Mouse (Mus musculus) thymus, postnatal 36 days (tissue): ENCODE data around the gene Sppl3.
A peak's percentile ranks its signal among the peaks of the same experiment; 100 is the strongest.
"Not testable (repeated sequence)": the region's sequence is repeated elsewhere in the genome, so short reads cannot be mapped to it uniquely, and the experiment has no call there.

Experiments
- DNase-seq, 2 experiments: peaks; one replicate each; pipeline ENCODE4 v3.0.0; 2022; ENCODE audit warnings: mixed read lengths in 2 of 2

The Sppl3 gene

GRCm38 (mm10) chr5:115076144-115076901, 65.4 kb downstream of the Sppl3 start:
- peak; percentile 68 to 73 for DNase-seq

GRCm38 (mm10) chr5:115081636-115082035, 70.7 kb downstream of the Sppl3 start:
- peak; percentile 37 to 59 for DNase-seq

DNA sequence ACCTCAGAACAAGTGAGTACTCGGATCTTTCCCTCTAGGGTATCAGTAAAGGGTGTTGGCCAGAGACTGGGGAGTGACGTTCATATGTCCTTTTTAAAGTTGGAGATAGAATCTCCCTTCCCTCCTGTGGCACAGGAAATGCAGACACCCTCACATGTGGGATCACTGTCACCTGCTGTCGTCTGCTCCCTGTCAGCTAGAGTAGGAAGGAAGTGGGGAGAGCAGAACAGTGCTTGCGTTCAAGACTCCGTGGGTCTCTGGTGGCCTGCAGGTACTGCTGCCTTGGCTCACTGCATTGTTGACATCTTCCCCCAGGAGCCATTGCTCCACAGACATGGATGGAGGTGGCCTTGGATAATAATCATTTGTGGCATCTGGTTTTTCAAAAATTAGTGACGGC, 72.6 kb downstream of the Sppl3 start:
- peak; percentile 38 to 65 for DNase-seq

DNA sequence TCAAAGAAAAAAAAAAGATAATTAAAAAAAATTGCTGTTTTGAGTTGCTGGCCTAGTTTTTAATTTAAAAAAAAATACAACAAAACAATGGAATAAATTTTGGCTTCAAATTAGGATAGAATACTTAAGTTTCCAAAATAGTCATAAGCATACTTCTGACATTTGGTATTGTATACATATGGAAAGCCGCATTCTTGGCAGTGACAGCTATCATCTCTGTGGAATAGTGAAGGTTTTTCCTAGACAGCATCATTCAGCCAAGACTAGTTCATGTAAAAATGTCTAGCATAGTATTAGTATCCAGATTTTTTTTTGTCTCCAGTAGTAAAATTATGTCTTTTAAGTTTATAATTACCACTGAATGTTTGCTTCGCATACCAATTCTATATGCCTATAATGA, 74.7 kb downstream of the Sppl3 start:
- no peak for DNase-seq

DNA sequence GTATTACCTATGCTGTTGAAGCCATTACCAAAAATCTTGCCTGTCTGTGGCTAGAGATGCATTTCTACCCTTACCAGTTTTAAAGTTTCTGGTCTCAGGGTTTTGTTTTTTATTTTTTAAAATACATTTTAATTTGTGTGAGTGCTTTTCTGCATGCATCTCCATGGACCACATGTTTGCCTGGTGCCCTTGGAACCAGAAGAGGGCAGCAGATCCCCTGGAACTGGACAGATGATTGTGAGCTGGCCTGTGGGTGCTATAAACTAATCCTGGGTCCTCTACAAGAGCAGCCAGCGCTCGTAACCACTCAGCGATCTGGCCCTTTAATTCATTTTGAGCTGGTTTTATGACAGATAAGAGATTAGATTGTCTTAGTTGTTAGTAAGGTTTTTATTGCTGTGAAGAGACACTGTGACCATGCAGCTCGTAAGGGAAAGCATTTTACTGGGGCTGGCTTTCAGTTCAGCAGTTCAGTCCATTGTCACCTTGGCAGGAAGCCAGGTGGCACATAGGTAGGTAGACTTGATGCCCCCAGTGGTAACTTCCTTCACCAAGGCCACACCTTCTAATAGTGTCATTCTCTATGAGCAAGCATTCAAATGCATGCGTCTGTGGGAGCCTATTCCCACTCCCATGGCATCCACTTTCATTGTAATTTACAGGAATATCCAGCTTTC, 78.8 kb downstream of the Sppl3 start:
- DNase-seq = no peak

DNA sequence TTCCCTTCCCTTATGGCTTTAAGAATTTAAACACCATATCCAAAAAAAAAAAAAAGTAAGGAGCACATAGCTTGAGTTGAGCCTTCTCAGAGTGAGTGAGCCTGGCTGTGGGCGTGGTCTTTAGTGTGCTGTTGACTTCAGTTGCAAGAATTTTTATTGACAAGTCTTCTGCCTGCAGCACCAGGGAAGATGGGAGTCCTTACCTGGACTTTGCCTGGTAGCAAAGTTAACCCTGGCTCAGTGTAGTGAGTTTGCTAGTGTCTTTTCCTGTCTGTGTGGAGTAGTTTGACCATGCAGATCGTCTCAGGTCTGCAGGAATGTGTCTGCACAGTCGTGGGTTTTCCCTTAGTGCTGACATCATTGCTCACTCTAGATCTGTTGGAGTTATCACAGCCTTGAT, 80.1 kb downstream of the Sppl3 start:
- DNase-seq = no peak

- DNase-seq = no peak
Measured at GRCm38 (mm10) chr5:115091776-115092175, 80.8 kb downstream of the Sppl3 start.

DNA sequence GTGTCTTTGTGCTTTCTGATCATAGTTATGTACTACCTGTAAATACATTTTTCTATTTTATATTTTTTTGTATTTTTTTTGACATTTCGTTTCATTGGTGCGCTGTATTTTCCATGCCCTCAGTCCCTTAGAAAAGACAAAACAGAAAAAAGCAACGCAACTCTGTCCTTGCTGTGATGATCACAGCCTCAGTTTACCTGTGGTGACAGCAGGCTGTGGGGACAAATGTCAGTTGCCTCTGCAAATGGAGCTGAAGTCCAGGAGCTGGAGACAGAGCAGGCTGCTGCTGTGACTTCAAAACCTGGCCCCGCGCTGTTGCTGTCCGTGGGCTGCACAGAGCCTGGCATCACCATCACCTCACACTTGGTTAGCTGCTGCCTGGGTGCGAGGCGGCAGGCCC, 87.3 kb downstream of the Sppl3 start, which contains the start of gene Gm10401:
TSS of gene Gm10401 (minus strand) at position 101 of the 400 bp plus-strand sequence.
- DNase-seq = no peak

GRCm38 (mm10) chr5:115099530-115099929, 88.6 kb downstream of the Sppl3 start:
- no peak for DNase-seq

DNA sequence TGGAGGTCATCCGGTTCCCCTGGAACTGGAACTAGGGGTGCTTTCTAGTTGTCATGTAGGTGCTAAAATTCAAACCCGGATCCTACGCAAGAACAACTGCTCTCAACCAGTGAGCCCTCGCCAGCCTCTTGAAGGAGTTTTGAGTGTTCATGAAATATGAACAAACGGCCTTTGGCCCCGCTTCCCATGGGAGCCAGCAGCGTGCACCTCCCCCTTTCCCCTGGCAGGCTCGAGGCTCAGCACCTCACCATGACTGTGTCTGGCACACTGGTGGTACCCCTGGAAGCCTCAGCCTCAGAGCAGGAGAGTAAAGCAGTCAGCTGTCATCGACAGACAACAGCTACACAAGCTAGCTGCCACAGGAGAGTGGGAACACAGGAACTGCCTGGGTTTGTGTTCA, 89.1 kb downstream of the Sppl3 start:
- no peak for DNase-seq

- DNase-seq = no peak
Measured at GRCm38 (mm10) chr5:115100473-115100872, 89.5 kb downstream of the Sppl3 start.

- no peak for DNase-seq
Measured at GRCm38 (mm10) chr5:115102231-115102630, 91.3 kb downstream of the Sppl3 start.

DNA sequence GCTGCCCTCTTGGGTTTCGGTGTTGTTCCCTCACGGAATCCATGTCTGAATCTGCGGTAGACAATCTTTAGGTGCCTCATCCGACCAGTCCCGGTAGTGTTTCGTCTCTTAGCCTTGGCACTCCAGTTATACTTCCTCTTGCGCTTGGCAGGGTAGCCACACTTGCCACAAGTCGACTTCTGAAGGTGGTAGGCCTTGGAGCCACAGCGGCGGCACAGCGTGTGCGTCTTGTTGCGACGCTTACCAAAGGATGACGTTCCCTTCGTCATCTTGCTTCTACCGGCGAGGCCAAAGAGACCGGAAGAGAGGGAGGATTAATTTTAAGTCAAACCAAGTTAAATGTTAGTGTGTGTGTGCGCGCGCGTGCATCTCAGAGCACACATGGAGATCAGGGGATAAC, 92.3 kb downstream of the Sppl3 start:
- DNase-seq = not testable (repeated sequence)

DNA sequence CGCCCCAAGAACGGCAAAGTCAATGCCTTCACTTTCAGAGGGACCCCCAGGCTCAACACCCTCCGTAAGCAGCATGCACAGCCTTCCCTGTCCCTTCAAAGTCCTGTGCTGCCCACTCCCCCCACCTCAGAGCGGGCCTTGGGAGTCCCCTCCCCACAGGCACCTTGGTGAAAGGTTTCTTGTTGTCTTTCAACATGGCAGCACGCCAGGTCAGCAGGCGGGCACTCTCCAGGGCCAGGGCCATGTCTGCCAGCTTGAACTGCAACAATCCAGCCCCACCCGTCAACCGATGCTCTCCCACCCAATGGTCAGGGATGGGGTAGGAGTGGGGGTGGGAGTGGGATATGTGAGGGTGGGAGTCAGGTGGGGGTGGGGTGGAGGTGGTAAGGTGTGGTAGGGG, 100.2 kb downstream of the Sppl3 start:
- DNase-seq = no peak

DNA sequence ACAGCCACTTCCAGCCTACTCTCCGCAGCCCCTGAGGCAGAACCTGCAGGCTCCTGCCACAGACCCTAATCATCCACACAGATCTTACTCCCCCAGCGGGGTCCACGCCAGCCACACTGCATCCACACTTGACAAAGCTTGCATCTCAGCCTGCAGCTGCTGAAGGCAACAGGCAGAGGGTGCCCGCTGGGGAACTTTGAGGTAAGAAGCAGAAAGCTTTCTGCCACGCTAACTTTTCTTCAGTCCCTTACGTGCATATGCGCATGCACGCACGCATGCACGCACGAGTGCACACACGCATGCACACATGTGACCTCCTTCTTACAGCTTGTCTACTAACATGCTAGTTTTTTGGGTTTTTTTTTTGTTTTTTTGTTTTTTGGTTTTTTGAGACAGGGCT, 102.3 kb downstream of the Sppl3 start:
- DNase-seq = no peak

GRCm38 (mm10) chr5:115114501-115114900, 103.6 kb downstream of the Sppl3 start:
- DNase-seq = no peak

GRCm38 (mm10) chr5:115116426-115116825, 105.5 kb downstream of the Sppl3 start:
- DNase-seq = no peak

DNA sequence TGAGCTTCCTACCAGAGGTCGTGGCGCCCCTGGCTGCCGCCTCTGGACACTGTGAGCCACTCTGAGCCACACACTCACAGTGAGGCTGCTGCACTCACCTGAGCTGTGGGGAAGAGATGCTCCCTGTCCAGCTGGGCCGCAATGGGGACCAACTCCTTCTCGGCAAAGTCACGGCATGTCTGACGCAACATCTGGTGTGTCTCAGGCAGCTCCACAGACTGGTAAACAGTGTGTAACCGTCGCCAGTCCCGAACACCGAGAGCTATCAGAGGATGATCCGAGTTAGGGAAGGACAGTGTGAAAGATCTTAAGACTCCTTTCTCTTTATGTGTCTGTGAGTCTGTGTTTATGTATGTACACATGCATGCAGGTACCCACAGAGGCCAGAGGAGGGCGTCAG, 106.5 kb downstream of the Sppl3 start:
- no peak for DNase-seq

DNA sequence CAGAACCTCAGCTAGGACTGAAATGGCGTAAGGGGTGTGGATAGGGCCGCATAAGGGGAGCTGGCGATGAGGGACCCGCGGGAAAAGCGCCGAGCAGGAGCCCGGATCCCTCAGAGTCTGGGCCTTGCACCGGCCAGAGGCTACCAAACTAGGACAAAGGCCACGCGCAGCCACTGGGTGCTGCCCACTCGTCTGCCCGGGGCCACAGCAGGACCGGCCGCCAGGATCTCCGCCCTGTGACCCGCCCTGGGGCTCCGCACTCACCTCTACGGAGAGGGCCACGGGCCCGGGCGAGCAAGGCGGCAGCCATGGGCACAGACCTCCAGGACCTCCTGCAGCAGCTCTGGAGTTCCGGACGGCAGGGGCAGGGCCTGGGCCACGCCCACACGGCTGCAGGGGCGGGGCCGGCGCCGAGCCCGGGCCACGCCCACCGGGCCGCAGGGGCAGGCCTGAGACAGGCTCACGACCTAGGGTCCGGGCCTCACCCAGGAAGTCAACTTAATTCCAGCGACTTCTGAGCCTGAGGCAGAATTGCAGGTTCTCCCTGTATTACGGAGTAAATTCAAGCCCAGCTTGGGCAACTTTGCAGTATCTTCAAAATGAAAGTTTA, 108.1 kb downstream of the Sppl3 start, which contains the start of gene Acads:
TSS of gene Acads (minus strand) at position 386 of the 610 bp plus-strand sequence.
- DNase-seq = peak; percentile 92 to 96

DNA sequence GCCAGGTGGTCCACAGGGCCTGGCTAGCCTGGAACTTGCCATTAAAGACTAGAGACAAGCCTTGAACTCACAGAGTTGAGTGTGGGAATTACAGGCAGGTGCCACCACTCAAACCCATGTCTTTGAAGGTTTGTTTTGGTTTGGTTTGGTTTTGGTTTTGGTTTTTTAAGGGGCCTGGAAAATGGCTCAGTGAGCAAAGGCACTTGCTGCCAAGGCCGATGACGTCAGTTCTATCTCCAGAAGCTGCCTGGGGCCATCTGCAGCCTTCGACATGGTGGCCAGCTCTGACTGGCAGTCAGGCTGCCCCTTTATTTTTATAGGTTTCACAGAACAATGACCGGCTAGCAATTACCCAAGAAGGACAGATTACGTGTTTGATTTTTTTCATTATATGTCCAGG, 110.0 kb downstream of the Sppl3 start:
- no peak for DNase-seq

DNA sequence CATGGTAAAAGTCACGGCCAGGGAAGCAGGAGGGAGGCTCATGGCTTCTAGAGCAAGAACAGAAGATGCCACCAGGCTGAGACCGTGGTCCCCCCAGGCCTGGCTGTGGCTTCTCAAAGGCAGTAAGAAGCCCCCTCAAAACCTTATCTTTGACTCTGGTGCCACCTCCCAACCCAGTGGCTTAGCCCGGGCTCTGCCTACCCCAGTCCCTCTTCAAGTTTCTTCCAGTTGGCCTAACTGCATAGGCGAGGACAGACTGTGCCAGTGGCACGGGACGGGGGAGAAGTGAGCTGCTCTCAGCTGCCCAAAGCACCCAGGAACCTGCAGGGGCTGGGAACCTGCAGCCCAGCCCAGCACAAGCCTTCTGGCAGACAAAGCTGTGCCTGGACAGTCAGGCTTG, 113.8 kb downstream of the Sppl3 start:
- DNase-seq = peak in 1 of 2 experiments; percentile 30

DNA sequence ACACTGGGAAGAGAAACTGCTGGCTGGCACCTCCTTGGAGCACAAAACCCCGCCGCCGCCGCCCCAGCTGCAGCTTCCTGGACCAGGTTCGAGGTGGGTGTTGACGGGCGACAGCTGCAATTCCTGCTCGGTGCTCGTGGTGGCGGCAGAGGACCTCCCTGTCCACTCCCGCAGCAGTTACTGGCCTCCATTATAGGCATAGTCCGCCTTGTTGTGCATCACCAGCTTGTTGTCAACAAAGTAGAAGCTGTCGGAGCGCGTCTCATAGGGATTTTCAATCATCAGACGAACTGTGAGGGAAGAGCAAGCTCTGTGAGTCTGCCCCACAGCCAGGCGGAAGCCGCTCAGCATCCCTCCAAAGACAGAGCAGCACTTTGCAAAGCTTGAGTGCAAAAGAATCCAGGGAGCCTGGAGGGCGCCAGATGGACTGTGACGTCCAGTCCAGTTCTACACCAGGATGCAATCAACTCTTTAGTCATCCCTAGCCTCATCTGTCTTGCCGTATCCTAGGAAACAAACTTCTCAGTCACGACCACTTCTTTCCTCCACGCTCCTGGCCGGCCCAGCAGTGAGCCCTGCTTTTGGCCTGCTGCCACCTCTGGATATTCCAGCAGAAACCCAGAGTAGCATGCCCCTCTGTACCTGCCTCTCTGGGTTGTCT, 114.4 kb downstream of the Sppl3 start:
- DNase-seq = peak; percentile 88

GRCm38 (mm10) chr5:115126578-115127312, 115.8 kb downstream of the Sppl3 start:
- no peak for DNase-seq
